Mouse (Mus musculus): ENCODE results near the gene Tmem43. TPM values are rescaled to one million over a fixed set of nuclear protein-coding genes. Genes with fewer than 3 reads are reported as not detected.
"Not testable (repeated sequence)": the region's sequence is repeated elsewhere in the genome, so short reads cannot be mapped to it uniquely, and the experiment has no call there.

The Tmem43 gene
- polyA plus RNA-seq, 1 experiment from 2014 or later = 34.5 TPM

GRCm38 (mm10) chr6:91470712-91471111 is 2.8 kb upstream of the Tmem43 start:
- Histone ChIP-seq H3K27me3 (ENCODE audit: insufficient read depth, low read length) (no peaks in the 10 kb centered on the region), H3K9ac (ENCODE audit: low read depth, low read length) (no peak overlapping the region), H3K36me3 (ENCODE audit: insufficient read depth, low read length) (peaks cover 15% of the 10 kb centered on the region), H3K4me1 (replicated peaks; ENCODE audit: insufficient read depth, low read length) (peaks cover 10% of the 10 kb centered on the region), H3K27ac (no peak overlapping the region), H3K4me3 (replicated peaks; ENCODE audit: low read depth, low read length) (no peak overlapping the region), H3K4me2 (ENCODE audit: low read length) (no peak overlapping the region), H3K9me3 (replicated peaks; ENCODE audit: low read length) (no peaks in the 10 kb centered on the region)
- no peak for TF ChIP-seq CTCF (IDR thresholded peaks at IDR 0.05; ENCODE audit: low read depth)
- no peak for ATAC-seq (replicated peaks; ENCODE audit: low FRiP score, low read depth)
- WGBS = 82% methylated on average over 2 of the region's 2 CpGs
- DNase-seq (ENCODE audit: low spot score) = no peak

- H3K9ac ChIP-seq (ENCODE audit: low read depth, low read length); H3K4me2 ChIP-seq (ENCODE audit: low read length); DNase-seq (ENCODE audit: low spot score): not testable (repeated sequence)
Measured at GRCm38 (mm10) chr6:91471427-91471826, 2.1 kb upstream of the Tmem43 start.

GRCm38 (mm10) chr6:91472319-91472718 is 1.2 kb upstream of the Tmem43 start:
- no peak for TF ChIP-seq CTCF (IDR thresholded peaks at IDR 0.05; ENCODE audit: low read depth)
- Histone ChIP-seq H3K9ac (ENCODE audit: low read depth, low read length) (peak overlapping the region; percentile 74; the same call in 1 of the 2 replicates), H3K36me3 (ENCODE audit: insufficient read depth, low read length) (peaks cover 4% of the 10 kb centered on the region), H3K4me3 (replicated peaks; ENCODE audit: low read depth, low read length) (peak overlapping the region; percentile 62), H3K27me3 (ENCODE audit: insufficient read depth, low read length) (no peaks in the 10 kb centered on the region), H3K4me1 (replicated peaks; ENCODE audit: insufficient read depth, low read length) (peaks cover 10% of the 10 kb centered on the region), H3K9me3 (replicated peaks; ENCODE audit: low read length) (no peaks in the 10 kb centered on the region), H3K27ac (no peak overlapping the region), H3K4me2 (ENCODE audit: low read length) (peak overlapping the region; percentile 73)
- DNase-seq (ENCODE audit: low spot score) (peak; percentile 20), ATAC-seq (replicated peaks; ENCODE audit: low FRiP score, low read depth) (no peak)
- WGBS = 29% methylated on average over 6 of the region's 6 CpGs

More at GRCm38 (mm10) chr6:91471427-91471826, 2.1 kb upstream of the Tmem43 start:
- not testable (repeated sequence) for H3K27me3 ChIP-seq (ENCODE audit: insufficient read depth, low read length); H3K36me3 ChIP-seq (ENCODE audit: insufficient read depth, low read length); H3K27ac ChIP-seq; H3K4me3 ChIP-seq (replicated peaks; ENCODE audit: low read depth, low read length); H3K9me3 ChIP-seq (replicated peaks; ENCODE audit: low read length); ATAC-seq (replicated peaks; ENCODE audit: low FRiP score, low read depth)
- peaks cover 10% of the 10 kb centered on the region for H3K4me1 ChIP-seq (replicated peaks; ENCODE audit: insufficient read depth, low read length)
- 91% methylated on average over 3 of the region's 3 CpGs for WGBS

- H3K9ac ChIP-seq (ENCODE audit: low read depth, low read length) = peak overlapping the region; percentile 66
- H3K4me1 ChIP-seq (replicated peaks; ENCODE audit: insufficient read depth, low read length) = peaks cover 10% of the 10 kb centered on the region
- no peaks in the 10 kb centered on the region for H3K9me3 ChIP-seq (replicated peaks; ENCODE audit: low read length)
- no peak for TF ChIP-seq CTCF (IDR thresholded peaks at IDR 0.05; ENCODE audit: low read depth)
- under 1% methylated on average over 27 of the region's 27 CpGs for WGBS
- H3K36me3 ChIP-seq (ENCODE audit: insufficient read depth, low read length) = peaks cover 16% of the 10 kb centered on the region
- H3K27ac ChIP-seq = peak overlapping the region; percentile 65; the same call in 1 of the 2 replicates
- ATAC-seq (replicated peaks; ENCODE audit: low FRiP score, low read depth) (peak; percentile 18), DNase-seq (ENCODE audit: low spot score) (peak; percentile 39)
- H3K4me3 ChIP-seq (replicated peaks; ENCODE audit: low read depth, low read length) = peak overlapping the region; percentile 62
- H3K27me3 ChIP-seq (ENCODE audit: insufficient read depth, low read length) = no peaks in the 10 kb centered on the region
- H3K4me2 ChIP-seq (ENCODE audit: low read length) = peak overlapping the region; percentile 76
Measured at GRCm38 (mm10) chr6:91473805-91474440, 420 bp downstream of the Tmem43 start.

- H3K27me3 ChIP-seq (ENCODE audit: insufficient read depth, low read length) = no peaks in the 10 kb centered on the region
- DNase-seq (ENCODE audit: low spot score) (no peak), ATAC-seq (replicated peaks; ENCODE audit: low FRiP score, low read depth) (no peak)
- TF ChIP-seq CTCF (IDR thresholded peaks at IDR 0.05; ENCODE audit: low read depth) = no peak
- H3K4me2 ChIP-seq (ENCODE audit: low read length) = peak overlapping the region; percentile 76
- H3K4me3 ChIP-seq (replicated peaks; ENCODE audit: low read depth, low read length) = peak overlapping the region; percentile 62
- H3K27ac ChIP-seq = peak overlapping the region; percentile 65; the same call in 1 of the 2 replicates
- no peaks in the 10 kb centered on the region for H3K9me3 ChIP-seq (replicated peaks; ENCODE audit: low read length)
- 55% methylated on average over 9 of the region's 9 CpGs for WGBS
- H3K9ac ChIP-seq (ENCODE audit: low read depth, low read length) = peak overlapping the region; percentile 66
- H3K36me3 ChIP-seq (ENCODE audit: insufficient read depth, low read length) = peaks cover 23% of the 10 kb centered on the region
- H3K4me1 ChIP-seq (replicated peaks; ENCODE audit: insufficient read depth, low read length) = peaks cover 10% of the 10 kb centered on the region
Measured at GRCm38 (mm10) chr6:91474441-91475190, 1.1 kb downstream of the Tmem43 start.

- ATAC-seq (replicated peaks; ENCODE audit: low FRiP score, low read depth) (no peak), DNase-seq (ENCODE audit: low spot score) (no peak)
- TF ChIP-seq CTCF (IDR thresholded peaks at IDR 0.05; ENCODE audit: low read depth) = no peak
- Histone ChIP-seq H3K9ac (ENCODE audit: low read depth, low read length) (no peak overlapping the region), H3K4me3 (replicated peaks; ENCODE audit: low read depth, low read length) (no peak overlapping the region), H3K27me3 (ENCODE audit: insufficient read depth, low read length) (no peaks in the 10 kb centered on the region), H3K9me3 (replicated peaks; ENCODE audit: low read length) (no peaks in the 10 kb centered on the region), H3K4me1 (replicated peaks; ENCODE audit: insufficient read depth, low read length) (peaks cover 10% of the 10 kb centered on the region), H3K27ac (no peak overlapping the region), H3K36me3 (ENCODE audit: insufficient read depth, low read length) (peaks cover 35% of the 10 kb centered on the region), H3K4me2 (ENCODE audit: low read length) (no peak overlapping the region)
- 95% methylated on average over 2 of the region's 2 CpGs for WGBS
Measured at GRCm38 (mm10) chr6:91476541-91476940, 3.0 kb downstream of the Tmem43 start.
